Mouse (Mus musculus) liver, embryonic 11.5 days (tissue): ENCODE measurements around the gene Tdrd9. TPM values are rescaled to one million over a fixed set of nuclear protein-coding genes. Genes with fewer than 3 reads are reported as not detected.
"Not testable (repeated sequence)": the region's sequence is repeated elsewhere in the genome, so short reads cannot be mapped to it uniquely, and the experiment has no call there.

ENCODE experiments used
- ATAC-seq: fragments of 200-750 bp; cut with Nextera tagmentation; replicated peaks from 2 replicates; pipeline ENCODE4 v1.8.0; 2017; ENCODE audit warnings: moderate number of reproducible peaks, mild to moderate bottlenecking, moderate TSS enrichment, moderate library complexity; ENCODE audit not compliant: low FRiP score
- DNase-seq: peaks from one replicate; pipeline ENCODE4 v3.0.0-alpha.2; 2017; ENCODE audit warnings: low spot score
- H3K27ac ChIP-seq: fragments of 300-500 bp; sonication (generic); 2 replicates; pipeline ENCODE4 v1.5.1; 2014; ENCODE audit warnings: mild to moderate bottlenecking, low read depth, low read length, control low read depth
- H3K27me3 ChIP-seq: fragments of 300-500 bp; sonication (generic); replicated peaks from 2 replicates; pipeline ENCODE4 v1.6.1; 2014; ENCODE audit warnings: low read length, mixed read lengths; ENCODE audit not compliant: control insufficient read depth, insufficient read depth
- H3K36me3 ChIP-seq: fragments of 300-500 bp; sonication (generic); 2 replicates; pipeline ENCODE4 v1.6.1; 2014; ENCODE audit warnings: mild to moderate bottlenecking, low read length, moderate library complexity, mixed read lengths; ENCODE audit not compliant: control insufficient read depth, insufficient read depth
- H3K4me1 ChIP-seq: fragments of 300-500 bp; sonication (generic); replicated peaks from 2 replicates; pipeline ENCODE4 v1.6.1; 2014; ENCODE audit warnings: low read length, mixed read lengths; ENCODE audit not compliant: control insufficient read depth, insufficient read depth
- H3K4me2 ChIP-seq: fragments of 300-500 bp; sonication (generic); 2 replicates; pipeline ENCODE4 v1.6.1; 2014; ENCODE audit warnings: mild to moderate bottlenecking, control low read depth, moderate library complexity
- H3K4me3 ChIP-seq: fragments of 300-500 bp; sonication (generic); 2 replicates; pipeline ENCODE4 v1.5.1; 2014; ENCODE audit warnings: low read depth, low read length, control low read depth
- H3K9ac ChIP-seq: fragments of 300-500 bp; sonication (generic); 2 replicates; pipeline ENCODE4 v1.6.1; 2014; ENCODE audit warnings: low read depth, low read length, control low read depth
- H3K9me3 ChIP-seq: fragments of 300-500 bp; sonication (generic); 2 replicates; pipeline ENCODE4 v1.6.1; 2016; ENCODE audit warnings: low read length, inconsistent platforms, mixed read lengths; ENCODE audit not compliant: control insufficient read depth
- WGBS: fragments of 180-500 bp; shearing (Covaris S2); extraction: QIAGEN DNeasy Blood & Tissue Kit; methylation state at CpG from one replicate; pipeline ENCODE4 v1.1.7; 2014; 5-methylcytosine and 5-hydroxymethylcytosine counted together
- polyA plus RNA-seq: library from polyadenylated mRNA; unstranded; fragments of >200 nt; fragmentation: Nextera tagmentation; extraction: Ambion mirVana; gene quantifications from 2 replicates; pipeline ENCODE4 v1.2.1, GENCODE M21; 2014

Tdrd9 gene
- polyA plus RNA-seq, 1 experiment from 2014 or later, result 0.40 TPM

GRCm38 (mm10) chr12:111936706-111937550, 34.4 kb upstream of the Tdrd9 start:
- H3K4me1 ChIP-seq, result peaks cover 50% of the 10 kb centered on the region
- peak overlapping the region; percentile 17; the same call in 1 of the 2 replicates for H3K4me3 ChIP-seq
- no peak for DNase-seq
- no peaks in the 10 kb centered on the region for H3K36me3 ChIP-seq
- no peak for ATAC-seq
- WGBS, result 45% methylated on average over 24 of the region's 24 CpGs
- no peaks in the 10 kb centered on the region for H3K27me3 ChIP-seq
- H3K4me2 ChIP-seq, result peak overlapping the region; percentile 37
- peak overlapping the region; percentile 22 for H3K9ac ChIP-seq
- H3K9me3 ChIP-seq, result no peaks in the 10 kb centered on the region
- H3K27ac ChIP-seq, result peak overlapping the region; percentile 15; the same call in 1 of the 2 replicates

GRCm38 (mm10) chr12:111938623-111939177, 32.7 kb upstream of the Tdrd9 start:
- 0 out of 2 replicates have a peak overlapping the region, but pooled peaks have one; percentile 54 for H3K27ac ChIP-seq

GRCm38 (mm10) chr12:111943421-111944064, 27.8 kb upstream of the Tdrd9 start:
- ATAC-seq, result 0 out of 2 replicates have a peak, but pooled peaks have one; percentile 20
- DNase-seq, result no peak
- Histone ChIP-seq H3K9me3 (no peaks in the 10 kb centered on the region), H3K4me3 (peak overlapping the region; percentile 46), H3K27me3 (no peaks in the 10 kb centered on the region), H3K27ac (peak overlapping the region; percentile 92), H3K4me2 (peak overlapping the region; percentile 83), H3K9ac (peak overlapping the region; percentile 68), H3K4me1 (peaks cover 43% of the 10 kb centered on the region), H3K36me3 (no peaks in the 10 kb centered on the region)
- WGBS, result 29% methylated on average over 10 of the region's 10 CpGs

More at GRCm38 (mm10) chr12:111938623-111939177, 32.7 kb upstream of the Tdrd9 start:
- peak; percentile 32; the same call in 1 of the 2 replicates for ATAC-seq
- no peaks in the 10 kb centered on the region for H3K9me3 ChIP-seq
- no peak overlapping the region for H3K9ac ChIP-seq
- H3K4me3 ChIP-seq, result no peak overlapping the region
- no peaks in the 10 kb centered on the region for H3K36me3 ChIP-seq
- no peak overlapping the region for H3K4me2 ChIP-seq
- no peaks in the 10 kb centered on the region for H3K27me3 ChIP-seq
- DNase-seq, result no peak
- H3K4me1 ChIP-seq, result peaks cover 50% of the 10 kb centered on the region
- WGBS, result 30% methylated on average over 1 of the region's 1 CpGs

GRCm38 (mm10) chr12:111944065-111944987, 27.0 kb upstream of the Tdrd9 start:
- Histone ChIP-seq H3K4me2 (peak overlapping the region; percentile 83), H3K4me3 (peak overlapping the region; percentile 46), H3K27ac (peak overlapping the region; percentile 92), H3K9ac (peak overlapping the region; percentile 68), H3K4me1 (peaks cover 38% of the 10 kb centered on the region)
- DNase-seq, H3K27me3 ChIP-seq, H3K9me3 ChIP-seq, H3K36me3 ChIP-seq: not testable (repeated sequence)
- 20% methylated on average over 16 of the region's 20 CpGs for WGBS
- ATAC-seq, result peak; percentile 84

DNA sequence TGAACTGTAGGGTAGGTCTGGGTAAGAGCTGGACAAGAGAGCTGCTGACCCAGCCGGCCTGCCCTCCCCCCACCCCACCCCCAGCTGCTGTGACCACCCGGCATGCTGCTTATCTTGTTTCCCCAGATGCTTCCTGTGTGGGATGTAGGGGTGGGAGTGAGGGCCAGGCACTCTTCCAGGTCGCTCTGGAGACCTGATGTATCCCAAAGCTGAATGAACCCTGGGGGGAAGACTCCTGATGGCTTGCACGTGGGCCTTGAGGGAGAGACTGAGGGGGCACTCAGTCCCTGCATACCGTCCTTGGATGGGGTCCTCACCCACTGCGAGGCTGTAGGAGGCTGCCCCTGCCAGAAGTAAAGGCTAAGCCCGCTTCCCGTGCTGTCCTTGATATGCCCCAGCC, 26.2 kb upstream of the Tdrd9 start:
- peaks cover 38% of the 10 kb centered on the region for H3K4me1 ChIP-seq
- WGBS, result 4% methylated on average over 8 of the region's 8 CpGs
- DNase-seq, result peak; percentile 60

DNA sequence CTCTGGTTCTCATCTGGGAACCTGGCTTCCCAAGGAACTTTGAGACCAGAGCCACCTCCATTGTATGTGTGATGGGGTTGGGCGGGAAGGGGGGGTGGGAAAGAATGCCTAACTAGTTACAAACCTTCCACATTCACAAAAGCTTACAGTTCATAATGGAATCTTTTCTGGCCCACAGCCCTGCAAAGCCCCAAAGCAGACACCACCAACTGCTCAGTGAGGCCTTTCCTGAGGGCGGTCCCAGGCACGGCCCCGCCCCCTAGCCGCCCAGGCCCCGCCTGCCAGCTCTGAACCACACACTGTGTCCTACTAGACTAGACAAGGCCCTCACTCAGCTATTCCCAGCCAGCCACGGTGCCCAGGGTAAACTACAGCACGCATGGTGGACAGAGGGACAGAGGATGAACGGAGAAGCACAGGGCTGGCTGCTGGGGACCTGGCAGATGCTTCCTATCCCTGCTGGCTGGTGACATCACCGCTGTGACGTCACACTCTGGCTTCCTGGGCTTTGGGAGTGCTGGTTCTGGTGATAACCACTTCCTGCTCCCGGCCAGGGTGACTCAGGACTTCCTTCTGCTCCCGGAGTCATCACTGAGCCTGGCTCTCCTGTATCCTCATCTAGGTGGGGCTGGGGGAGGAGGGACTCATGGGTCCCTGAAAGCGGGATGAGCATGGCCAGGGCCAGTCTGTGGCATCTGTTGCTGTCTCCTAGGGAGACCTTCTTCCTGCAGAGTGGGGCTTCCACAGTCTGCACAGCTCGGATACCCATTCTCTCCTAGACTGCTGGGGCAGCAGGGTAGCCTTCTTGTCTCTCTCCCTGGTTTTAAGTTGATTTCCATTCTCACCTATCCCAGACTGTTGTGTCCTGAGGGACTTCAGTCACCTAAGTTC, 25.3 kb upstream of the Tdrd9 start:
- 0 out of 2 replicates have a peak overlapping the region, but pooled peaks have one; percentile 2 for H3K4me3 ChIP-seq
- peak; percentile 79 for ATAC-seq
- H3K9ac ChIP-seq, result peak overlapping the region; percentile 61
- not testable (repeated sequence) for H3K36me3 ChIP-seq, H3K27me3 ChIP-seq, H3K9me3 ChIP-seq, DNase-seq
- H3K4me1 ChIP-seq, result peaks cover 42% of the 10 kb centered on the region
- peak overlapping the region; percentile 92 for H3K27ac ChIP-seq
- H3K4me2 ChIP-seq, result peak overlapping the region; percentile 55
- 29% methylated on average over 10 of the region's 15 CpGs for WGBS

More for the DNA sequence above, 26.2 kb upstream of the Tdrd9 start:
- peak overlapping the region; percentile 61 for H3K9ac ChIP-seq
- no peaks in the 10 kb centered on the region for H3K9me3 ChIP-seq
- H3K4me3 ChIP-seq, result 0 out of 2 replicates have a peak overlapping the region, but pooled peaks have one; percentile 2
- peak; percentile 52 for ATAC-seq
- no peaks in the 10 kb centered on the region for H3K36me3 ChIP-seq
- H3K27ac ChIP-seq, result peak overlapping the region; percentile 92
- H3K27me3 ChIP-seq, result no peaks in the 10 kb centered on the region
- H3K4me2 ChIP-seq, result peak overlapping the region; percentile 55

- H3K4me3 ChIP-seq, result no peak overlapping the region
- peak; percentile 47 for DNase-seq
- no peaks in the 10 kb centered on the region for H3K9me3 ChIP-seq
- H3K9ac ChIP-seq, result peak overlapping the region; percentile 28; the same call in 1 of the 2 replicates
- H3K4me2 ChIP-seq, result no peak overlapping the region
- no peaks in the 10 kb centered on the region for H3K36me3 ChIP-seq
- H3K27ac ChIP-seq, result peak overlapping the region; percentile 74
- peak; percentile 13 for ATAC-seq
- 24% methylated on average over 2 of the region's 2 CpGs for WGBS
- peaks cover 42% of the 10 kb centered on the region for H3K4me1 ChIP-seq
- H3K27me3 ChIP-seq, result no peaks in the 10 kb centered on the region
Observed at GRCm38 (mm10) chr12:111946716-111947115, 24.6 kb upstream of the Tdrd9 start.
